Mouse (Mus musculus): ENCODE results near the gene Rps12.
"Not testable (repeated sequence)": the region's sequence is repeated elsewhere in the genome, so short reads cannot be mapped to it uniquely, and the experiment has no call there.

Rps12 gene

DNA sequence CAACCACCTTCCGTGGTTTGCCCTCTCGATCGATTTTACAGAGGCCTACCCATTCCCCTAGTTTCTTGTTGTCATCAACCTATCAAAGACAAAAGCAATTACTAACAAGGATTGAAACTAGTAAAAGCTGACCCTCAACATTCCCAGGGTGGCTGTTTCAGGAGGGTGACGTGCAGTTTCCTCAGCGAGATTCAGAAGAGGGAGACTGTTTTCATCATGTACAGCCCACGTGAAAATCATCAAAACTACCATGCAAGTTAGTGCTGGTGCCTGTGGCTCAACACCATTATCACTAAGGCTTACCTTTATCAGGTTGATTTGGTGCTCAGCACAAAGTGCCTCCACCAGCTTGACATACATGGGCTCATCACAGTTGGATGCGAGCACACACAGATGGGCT lies 1.5 kb downstream of the Rps12 start:
- DNase-seq (ENCODE audit: low read depth, low spot score): not testable (repeated sequence)

DNA sequence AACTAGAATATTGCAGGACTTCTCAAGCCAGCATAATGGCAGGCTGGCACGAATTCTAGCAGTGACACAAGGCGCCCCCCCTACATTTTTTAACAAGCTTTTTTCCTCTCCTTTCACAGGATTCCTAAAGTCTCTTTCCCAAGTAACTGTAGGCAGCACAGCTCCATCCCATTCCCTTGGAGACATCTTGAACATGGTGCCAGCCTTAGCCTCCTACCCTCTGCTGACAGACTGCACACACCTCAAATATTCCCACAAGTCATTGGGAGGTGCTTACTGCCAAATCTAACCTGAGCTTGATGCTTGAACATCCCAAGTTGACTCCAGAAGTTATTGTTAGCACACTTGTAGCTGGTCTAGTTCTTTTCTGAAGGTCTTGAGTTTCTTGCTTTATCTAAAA lies 3.0 kb downstream of the Rps12 start:
- no peak for DNase-seq (ENCODE audit: low read depth, low spot score)

DNA sequence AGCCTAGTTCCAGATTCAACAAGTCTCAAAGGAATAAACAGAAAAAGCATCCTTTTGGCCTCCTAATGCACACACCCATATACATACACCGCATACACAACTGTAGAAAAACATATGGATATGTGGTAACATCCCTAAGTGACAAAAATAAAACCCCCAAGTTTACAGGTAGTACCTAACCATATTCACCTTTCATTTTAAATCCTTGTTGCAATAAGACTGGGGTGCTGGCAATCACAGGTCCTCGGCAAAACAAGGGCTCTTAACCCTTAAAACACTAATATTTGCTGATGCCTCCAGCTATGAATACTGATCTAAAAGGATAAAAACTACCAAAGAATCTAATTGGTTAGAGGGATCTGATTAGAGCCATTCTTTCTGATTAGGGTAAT lies 3.6 kb downstream of the Rps12 start:
- DNase-seq (ENCODE audit: low read depth, low spot score): no peak

DNA sequence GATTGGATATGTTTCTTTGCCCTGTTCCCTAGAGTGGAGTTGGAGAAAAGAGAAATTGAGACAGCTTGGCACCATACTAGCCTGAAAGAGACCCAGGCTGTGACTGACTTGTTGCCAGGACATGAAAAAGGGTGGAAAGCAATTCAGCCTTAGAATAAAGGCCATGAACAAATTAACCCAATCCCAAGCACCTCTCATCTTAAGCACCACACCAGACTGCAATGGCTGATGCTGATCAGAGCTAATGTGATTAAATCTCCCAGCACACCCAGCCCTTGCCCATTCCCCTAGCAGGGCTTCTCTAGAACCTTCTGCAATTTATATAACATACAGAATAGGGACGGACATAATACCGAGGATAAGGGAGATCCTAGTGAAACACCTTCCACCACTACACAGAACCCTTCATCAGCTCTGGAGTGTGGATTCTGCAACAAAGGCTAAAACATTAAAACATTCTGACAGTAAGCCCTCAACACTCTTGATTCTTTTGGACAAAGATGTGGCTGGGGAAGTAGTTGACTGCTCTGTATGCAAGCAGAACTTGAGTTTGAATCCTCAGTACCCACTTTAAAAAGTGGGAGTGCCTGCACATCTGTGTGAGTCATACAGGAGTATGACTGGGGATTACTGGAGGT lies 4.1 kb downstream of the Rps12 start:
- no peak for DNase-seq (ENCODE audit: low read depth, low spot score)

DNA sequence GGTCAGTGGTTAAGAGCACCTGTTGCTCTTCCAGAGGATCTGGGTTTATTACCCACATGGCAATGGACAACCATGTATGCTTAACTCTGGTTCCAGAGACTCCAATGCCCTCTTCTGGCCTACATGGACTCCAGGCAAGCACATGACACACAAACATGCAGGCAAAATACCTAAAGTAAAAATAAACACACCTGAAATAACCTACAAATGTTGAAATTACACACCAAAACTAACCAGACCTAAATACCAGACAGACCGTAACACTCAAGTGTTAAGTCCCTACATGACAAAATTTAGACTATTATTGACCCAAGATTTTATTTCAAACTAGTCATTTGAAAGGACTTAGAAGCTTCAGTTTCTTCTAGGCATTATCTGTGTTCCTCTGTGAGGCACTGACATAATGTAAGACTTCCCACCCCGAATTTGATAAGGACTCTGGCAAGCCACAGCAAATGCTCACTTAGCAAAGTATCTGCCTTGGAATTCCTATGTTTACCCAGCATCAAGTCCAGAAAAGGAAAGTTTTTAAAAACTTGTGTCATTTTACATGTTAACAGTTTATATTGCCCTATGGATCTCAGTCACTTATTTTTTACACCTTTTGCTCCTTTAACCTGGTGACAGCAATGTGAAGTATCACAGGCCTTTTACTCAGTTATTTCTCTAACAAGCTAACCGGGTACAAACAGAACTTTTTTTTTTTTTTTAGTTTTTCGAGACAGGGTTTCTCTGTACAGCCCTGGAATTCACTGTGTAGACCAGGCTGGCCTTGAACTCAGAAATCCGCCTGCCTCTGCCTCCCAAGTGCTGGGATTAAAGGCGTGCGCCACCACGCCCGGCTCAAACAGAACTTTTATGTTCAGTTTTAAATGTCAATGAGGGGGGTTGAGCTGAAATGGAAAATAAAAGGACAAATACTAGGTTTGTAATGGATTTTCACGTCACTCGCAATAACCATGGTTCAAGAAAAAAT lies 5.0 kb downstream of the Rps12 start:
- no peak for DNase-seq (ENCODE audit: low read depth, low spot score)

DNA sequence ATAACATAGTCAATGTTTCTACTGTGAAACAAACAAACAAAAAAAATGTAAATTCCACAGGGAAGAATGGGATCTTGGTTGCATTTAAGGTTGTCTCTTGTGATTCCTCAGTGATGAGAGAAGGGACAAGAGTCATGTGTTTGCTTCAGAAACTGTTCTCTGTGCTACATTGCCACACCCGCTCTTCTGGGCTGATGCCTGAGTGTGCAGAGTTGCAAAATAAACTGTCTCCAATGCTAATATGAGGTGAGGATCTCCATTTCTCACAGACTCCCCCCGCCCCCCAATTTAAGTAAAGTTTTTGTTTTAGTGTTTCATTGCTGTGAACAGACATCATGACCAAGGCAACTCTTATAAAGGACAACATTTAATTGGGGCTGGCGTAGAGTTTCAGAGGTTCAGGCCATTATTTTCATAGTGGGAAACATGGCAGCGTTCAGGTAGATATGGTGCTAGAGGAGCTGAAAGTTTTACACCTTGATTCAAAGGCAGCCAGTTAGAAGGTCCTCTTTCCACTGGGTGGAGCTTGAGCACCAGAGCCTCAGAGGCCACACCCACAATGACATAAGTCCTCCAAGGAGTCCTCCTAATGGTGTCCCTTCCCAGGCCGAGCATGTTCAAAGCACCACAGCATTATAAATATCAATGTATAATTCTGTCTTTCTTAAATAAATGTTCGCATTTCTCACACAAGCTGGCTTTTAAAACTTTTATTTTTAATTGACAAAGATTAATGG lies 6.4 kb downstream of the Rps12 start:
- no peak for DNase-seq (ENCODE audit: low read depth, low spot score)

DNA sequence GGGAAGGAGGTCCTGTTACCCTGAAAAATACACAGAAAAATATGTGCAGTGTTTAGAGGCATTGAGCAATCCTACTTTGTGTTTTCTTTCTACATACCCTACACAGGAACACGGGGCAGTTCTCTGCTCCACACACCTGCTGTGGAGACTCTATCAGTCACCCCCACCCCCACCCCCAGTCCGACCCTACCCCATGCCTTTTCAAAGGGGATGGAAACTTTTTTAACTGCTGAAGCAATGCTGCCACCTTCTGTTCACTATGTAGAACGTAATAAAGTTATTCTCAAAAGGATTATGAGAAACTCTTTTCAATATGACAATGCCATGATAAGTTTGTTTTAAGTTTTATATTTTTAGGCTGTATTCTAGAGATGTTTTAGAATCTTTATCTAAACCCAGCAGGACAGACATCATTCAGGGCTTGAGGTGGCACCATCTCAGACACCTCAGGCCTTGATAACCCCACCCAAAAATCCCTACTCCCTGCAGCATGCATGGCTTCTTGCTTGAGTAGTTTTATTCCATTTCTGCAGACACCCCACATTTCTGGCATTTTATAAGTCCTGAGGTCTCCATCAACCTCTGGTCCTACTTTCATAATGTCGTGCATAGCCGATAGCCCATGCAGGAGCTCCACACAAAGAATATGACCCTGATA lies 9.7 kb downstream of the Rps12 start:
- no peak for DNase-seq (ENCODE audit: low read depth, low spot score)

DNA sequence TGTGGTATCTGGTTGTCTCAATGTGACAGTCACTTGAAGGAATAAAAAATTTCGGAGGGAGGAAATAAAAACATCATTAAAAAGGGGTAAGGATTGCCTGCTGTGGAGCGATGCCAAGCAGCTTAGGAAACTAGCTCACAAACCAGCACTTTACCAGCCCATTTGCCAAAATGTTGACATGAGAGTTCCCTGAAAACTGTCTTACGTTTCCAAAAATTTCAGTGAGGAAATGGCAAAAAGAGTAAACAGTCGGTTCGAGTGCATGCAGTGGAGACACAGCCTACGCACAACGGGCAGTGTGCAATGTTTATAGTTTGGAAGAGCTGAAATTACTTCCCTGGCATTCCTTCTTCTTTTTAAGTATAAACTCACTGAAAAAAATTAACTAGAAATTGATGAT lies 32.9 kb downstream of the Rps12 start:
- DNase-seq (ENCODE audit: low read depth, low spot score): no peak
